Mouse (Mus musculus) right cerebral cortex, postnatal 4 days (tissue): ENCODE measurements around the gene Vps26a.
"Not testable (repeated sequence)": the region's sequence is repeated elsewhere in the genome, so short reads cannot be mapped to it uniquely, and the experiment has no call there.

Experiments used
- DNase-seq: peaks from one replicate; pipeline ENCODE4 v3.0.0-alpha.2; 2022

Gene Vps26a

DNA sequence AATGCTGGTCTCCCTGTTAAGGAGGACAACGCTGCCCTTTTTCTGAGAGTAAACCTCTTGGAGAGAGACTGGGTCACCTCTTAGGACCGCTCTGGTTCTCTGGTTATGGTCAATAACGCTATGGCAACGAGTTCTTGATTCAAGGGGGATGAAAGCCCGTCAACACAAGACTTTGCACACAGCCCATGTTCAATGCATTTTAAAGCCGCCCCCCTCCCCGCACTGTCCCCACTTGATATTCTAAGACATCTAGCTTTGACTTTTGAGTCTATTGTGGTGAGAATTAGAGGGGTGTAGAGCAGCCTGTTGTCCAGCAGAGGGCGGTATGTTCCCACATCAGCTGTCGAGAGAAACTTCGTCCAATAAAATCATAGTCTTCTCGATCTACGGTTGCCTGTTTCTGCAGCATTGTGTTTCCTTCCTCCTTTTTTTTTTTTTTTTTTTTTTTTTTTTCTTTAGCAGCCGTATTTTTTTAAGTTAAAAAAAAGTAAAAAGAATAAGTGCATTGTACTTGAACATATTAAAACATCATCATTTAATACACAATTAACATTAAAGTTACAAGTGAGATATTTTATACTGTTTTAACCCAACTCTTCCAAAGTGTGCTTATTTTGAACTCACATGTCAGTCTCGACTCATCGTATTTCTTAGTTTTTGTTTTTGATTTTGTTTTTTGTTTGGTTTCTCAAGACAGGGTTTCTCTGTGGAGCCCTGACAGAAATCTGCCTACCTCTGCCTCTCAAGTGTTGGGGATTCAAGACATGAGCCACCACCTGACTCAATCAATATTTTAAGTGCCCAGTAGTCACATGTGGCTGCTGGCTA, 13.7 kb upstream of the Vps26a start:
- DNase-seq: peak; percentile 46

DNA sequence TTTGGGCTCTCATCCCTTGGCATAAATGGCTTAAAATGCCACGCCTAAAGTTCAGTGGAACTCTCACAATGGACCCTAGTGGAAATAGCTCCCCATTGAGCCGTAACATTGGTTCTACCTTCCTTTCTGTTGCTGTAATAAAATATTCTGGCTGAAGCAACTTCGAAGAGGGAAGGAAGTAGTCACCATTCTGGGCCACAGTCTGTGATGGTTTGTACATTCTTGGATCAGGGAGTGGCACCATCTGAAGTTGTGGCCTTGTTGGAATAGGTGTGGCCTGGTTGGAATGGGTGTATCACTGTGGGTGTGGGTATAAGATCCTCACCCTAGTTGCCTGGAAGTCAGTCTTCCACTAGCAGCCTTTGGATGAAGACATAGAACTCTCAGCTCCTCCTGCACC, 5.1 kb upstream of the Vps26a start:
- DNase-seq: not testable (repeated sequence)

DNA sequence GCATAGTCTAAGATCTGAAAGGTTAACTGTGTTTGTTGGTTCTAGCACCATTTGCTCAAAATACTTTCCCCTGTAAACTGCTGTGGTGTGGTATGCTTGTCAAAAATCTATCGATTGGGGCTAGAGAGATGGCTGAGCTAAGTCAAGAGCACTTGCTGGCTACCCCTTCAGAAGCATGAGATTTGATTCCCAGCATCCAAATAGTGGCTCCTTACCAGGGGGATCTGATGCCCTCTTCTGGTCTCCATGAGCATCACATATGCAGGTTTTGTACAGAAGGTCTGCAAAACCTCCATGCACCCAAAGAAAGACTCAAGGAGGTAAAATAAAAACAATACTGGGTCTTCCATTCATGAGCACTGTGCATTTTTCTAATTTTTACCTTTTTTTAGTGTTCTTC, 1.7 kb upstream of the Vps26a start:
- no peak for DNase-seq

DNA sequence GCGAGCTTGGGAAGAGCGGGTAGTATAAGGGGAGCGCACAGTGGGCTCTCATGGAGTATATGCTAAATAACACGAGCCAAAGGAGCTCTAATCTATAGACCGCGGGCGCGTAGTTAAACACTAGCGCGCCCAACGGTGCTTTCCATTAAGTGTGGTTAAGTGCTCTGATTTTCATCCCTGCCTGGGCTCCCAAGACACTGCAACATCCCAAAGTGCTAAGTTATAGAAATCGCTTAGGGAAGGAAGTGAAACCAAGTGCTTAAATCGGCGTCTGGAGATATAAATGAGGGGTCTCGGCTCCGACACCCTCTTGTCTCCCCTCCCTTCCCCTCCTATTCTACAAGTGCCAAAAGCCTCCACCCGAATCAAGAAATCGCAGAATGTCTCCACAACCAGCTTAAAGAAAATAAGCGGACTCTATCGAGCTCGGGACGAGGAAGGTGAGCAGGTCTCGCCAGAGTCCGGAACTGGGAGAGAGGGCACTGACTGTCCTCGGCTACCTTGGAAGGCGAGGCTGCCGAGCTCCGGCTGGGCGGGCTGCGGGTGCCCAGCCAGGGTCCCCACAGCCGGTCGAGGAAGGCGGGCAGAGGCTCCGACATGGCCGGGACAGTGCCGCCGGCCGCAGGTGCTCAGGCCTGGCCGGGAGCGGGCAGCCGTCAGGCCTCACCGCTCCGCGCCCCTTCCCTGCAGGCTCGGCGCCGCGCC, 575 bp downstream of the Vps26a start:
- DNase-seq: no peak

DNA sequence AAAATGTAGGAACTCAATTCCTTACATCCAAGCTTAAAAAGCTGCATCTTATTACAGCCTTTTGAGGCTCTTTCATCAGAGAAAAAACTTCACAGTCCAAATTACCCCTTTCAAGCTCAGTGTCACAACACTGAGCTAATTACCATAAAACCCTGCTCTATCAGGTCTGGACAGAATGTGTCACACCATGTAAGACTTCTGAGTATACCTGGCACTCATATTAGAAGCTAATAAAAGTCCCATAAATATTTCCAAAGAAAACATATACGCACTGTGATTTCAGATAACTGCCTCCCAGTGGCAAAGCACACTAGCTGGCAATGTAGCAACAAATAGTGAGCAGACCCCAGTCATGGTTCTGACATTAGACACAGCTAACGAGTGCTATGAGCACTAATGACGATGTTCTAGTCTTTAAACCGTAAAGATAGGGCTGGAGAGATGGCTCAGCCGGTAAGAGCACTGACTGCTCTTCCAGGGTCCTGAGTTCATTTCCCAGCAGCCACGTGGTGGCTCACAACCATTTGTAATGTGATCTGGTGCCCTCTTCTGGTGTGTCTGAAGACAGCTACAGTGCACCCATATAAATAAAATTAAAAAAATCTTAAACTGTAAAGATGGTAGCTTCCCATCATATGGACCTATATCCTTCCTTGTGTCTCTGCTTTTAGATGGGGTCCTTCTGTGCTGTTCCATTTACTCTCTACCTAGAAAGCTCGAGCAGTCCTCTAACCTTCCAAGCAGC, 5.3 kb downstream of the Vps26a start:
- DNase-seq: no peak

DNA sequence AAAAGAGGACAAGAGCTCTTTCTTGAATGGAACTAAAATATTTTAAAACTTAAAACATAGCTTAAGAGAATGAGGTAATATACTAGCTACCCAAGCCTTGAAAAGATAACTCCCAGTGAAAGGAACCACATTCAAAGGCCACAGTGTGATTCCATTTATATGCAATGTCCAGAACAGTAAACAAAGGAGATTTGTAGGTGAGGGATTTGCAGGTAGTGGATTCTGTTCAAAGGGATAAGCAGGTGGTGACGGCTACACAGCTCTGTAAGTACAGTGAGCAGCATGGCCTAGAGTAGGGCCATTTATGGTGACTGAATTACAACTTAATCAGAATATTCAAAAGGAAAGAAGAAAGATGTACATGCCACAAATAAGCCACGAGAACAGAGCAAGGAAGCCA, 9.6 kb downstream of the Vps26a start:
- no peak for DNase-seq

DNA sequence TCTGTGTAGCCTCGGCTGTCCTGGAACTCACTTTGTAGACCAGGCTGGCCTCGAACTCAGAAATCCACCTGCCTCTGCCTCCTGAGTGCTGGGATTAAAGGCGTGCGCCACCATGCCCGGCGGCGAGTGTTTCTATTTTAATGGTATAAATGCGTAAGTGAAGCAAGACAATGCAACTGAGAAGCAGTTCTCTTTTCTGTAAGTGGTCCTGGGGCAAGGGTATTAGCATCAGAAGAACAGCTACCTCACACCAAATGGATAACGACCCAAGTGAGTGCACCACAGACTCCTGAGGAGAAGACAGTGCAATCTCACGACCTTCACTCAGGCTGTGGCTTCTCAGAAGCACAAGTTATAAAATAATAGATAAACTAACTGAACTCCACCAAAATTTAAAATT, 11.7 kb downstream of the Vps26a start:
- no peak for DNase-seq

DNA sequence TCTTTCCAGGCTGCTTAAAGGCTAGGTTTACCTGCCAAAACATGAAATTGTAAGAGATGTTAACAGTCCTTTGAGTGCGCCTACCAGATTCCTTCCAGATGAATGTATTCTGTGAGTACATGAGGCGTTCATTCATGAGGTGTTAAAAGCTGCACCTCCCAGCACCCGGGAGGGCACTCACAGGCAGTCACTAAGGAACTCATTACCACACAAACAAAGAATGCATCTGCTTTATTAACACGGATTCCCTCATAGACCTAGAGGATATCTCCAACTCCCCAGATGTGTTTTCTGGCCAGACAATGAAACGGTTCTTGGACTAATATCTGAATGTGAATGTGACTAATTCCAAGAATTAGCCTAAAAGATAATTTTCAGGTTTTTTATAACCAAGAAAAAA, 15.5 kb downstream of the Vps26a start:
- DNase-seq: no peak

DNA sequence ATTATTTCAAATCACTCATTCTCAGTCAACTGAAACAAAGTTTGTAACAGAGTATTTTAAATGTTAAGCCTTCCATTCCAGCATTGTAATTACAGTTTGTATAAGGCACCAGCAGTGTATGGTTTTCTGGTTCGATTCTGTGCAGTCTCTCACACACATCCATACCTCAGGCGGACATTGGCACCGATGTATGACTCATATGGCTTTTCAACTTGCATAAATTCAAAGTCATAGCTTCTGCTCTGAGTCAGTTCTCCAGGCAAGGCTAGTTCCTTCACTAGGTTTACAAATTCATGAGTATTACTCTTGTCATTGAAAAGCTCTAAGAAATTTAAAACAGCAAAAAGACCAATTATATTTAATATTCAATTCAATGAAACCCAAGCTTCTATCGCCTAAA, 16.9 kb downstream of the Vps26a start:
- no peak for DNase-seq

DNA sequence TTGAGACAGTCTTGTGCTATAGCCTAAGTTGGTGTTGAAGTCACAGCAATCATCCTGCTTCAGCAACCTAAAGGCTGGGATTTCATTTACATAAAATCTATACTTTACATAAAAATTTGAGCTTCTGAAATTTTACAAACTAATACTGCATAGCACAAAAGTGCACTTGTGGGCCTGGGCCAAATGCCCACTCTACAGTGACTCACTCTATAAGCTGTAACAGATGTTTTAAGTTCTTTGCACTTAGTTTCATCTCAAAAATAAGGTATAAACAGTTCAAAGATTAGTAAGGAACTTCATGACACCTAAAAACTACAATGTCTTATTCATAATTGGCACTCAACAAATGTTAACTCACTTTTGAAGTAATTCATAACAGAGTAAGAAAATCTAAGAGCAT, 25.3 kb downstream of the Vps26a start:
- no peak for DNase-seq

DNA sequence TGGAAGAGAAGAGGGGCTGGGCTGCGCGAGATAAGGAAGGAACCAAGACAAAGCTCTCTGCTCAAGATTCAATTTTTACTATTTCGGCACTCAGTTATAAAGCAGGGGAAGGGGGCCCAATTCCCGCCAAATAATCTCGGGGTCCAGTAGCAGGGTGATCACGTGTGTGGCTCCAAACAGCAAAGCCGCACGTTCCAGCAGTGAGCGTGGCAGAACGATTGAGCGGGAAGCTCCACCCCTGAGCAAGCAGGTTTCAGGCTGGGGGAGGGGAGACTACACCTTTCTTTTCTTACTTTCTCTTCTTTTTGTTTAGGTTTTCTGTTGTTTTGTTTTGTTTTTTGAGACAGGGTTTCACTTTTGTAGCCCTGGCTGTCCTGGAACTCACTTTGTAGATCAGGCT, 34.6 kb downstream of the Vps26a start:
- not testable (repeated sequence) for DNase-seq

GRCm38 (mm10) chr10:62450280-62450640, 36.3 kb downstream of the Vps26a start:
- DNase-seq: no peak

- DNase-seq: peak; percentile 95
Measured at GRCm38 (mm10) chr10:62449364-62450279, 37.0 kb downstream of the Vps26a start, which contains the start of the genes 4930507D05Rik and Supv3l1. Gene 4930507D05Rik (plus strand): TSS chr10:62449489. Gene Supv3l1 (minus strand): TSS chr10:62449738.

DNA sequence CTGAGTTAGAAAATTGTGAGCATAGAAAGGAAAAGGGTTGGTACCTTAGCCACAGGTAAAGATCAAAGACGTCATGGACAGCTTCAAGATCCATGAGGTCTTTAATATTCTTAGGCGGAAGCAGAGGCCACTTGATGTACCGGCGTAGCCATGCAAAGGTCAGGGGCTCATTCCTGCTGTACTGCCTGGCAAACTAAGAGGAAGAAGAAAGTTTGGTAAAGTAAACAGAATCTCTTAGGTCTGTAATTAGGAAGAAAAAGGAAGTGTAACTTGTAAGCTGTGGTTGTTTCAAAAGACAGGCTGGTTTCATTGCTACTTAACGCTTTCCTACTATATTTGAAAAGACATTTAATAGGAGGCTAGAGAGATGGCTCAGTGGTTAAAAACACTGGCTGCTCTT, 56.2 kb downstream of the Vps26a start:
- no peak for DNase-seq

DNA sequence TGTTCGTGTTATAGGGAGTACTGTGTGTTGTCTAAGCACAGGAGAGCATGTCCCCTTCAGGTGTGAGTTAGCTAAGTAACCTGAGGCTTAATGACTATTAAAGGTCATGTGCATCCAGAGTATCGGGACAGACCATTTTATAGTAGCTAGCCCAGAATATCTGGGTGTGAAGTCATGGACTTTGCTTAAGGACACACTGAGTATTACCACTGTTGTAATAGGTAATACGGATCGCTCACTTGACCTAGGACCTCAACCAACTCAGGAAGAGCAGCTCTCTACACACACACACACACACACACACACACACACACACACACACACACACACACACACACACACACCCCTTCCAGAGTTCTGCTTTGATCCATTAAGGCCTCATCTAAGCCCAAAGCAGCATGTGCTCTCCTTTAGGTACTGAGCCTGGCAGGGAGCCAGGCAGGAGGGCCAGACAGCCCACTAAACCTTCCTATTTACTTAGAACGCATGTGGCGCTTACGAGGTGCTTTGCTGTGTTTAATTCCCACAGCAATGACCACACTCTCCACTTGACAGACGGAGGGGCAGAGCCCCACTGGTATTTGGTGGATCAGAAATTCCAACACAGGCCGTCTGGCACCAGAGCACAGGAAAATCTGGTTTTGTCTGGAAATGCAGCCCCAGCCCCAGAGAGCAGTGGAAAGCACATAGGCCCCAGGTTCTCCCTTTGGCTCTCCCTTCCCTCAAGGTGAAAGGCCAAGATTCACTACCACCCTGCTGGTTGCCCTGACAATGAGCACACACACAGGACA, 61.3 kb downstream of the Vps26a start:
- DNase-seq: no peak

DNA sequence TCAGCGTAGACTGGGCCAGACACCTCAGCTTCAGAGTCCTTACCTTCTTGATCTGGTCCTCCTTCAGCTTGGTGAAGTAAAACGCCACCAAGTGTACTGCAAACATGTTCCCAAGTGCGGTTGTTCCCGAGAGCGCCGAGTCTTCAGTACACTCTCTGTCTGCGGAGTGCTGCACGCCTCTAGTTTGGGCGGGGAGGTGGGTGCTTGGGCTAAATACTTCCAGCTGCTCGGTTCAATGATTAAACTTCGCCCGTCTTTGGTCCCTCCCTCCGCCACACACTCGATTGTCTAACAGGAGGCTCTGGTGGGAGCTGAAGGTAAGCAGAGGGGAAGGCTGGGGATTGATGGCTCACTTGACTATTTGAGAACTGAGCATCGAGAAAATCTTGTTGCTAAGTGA, 64.3 kb downstream of the Vps26a start, which contains the start of gene Hkdc1:
Gene Hkdc1 (minus strand): TSS at position 237 of the 400 bp plus-strand sequence.
- DNase-seq: no peak

DNA sequence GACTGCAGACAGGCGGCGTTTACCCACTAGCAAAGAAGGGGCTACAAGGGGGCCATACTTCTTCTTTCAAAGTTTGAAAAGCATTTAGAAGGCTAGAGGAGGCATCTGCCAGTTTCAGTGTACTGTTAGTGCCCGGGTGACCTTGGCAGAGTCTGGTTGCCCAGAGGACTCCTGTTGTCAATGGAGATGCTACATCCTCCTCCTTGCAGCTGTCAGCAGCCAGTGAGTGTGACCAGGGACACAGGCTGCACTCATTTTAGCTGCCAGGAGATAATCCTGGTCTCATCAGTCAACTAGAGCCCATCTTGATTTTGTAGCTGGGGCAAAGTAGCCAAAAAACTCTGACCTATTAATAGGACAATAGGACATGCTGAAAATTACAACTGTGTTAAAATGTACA, 65.5 kb downstream of the Vps26a start:
- DNase-seq: no peak

- no peak for DNase-seq
Measured at GRCm38 (mm10) chr10:62420399-62420798, 66.2 kb downstream of the Vps26a start.

DNA sequence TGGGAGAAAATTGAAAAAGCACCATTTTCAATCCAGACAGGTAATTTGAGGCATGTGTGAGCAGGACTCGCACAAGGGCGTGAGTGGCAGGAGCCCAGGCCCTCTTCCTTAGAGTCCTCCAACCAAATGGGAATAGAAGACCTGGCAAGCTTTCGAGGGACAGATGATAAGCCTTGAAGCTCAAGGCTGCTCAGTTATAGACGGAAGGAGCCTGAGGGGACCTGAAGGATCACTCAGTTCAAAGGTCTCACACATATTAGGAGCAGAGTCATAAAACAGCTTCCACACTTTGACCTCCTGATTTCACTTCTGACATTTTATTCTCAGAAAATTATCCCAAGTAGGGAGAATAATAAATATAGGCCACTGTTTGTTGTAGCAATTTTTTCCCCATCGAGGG, 67.2 kb downstream of the Vps26a start:
- no peak for DNase-seq

DNA sequence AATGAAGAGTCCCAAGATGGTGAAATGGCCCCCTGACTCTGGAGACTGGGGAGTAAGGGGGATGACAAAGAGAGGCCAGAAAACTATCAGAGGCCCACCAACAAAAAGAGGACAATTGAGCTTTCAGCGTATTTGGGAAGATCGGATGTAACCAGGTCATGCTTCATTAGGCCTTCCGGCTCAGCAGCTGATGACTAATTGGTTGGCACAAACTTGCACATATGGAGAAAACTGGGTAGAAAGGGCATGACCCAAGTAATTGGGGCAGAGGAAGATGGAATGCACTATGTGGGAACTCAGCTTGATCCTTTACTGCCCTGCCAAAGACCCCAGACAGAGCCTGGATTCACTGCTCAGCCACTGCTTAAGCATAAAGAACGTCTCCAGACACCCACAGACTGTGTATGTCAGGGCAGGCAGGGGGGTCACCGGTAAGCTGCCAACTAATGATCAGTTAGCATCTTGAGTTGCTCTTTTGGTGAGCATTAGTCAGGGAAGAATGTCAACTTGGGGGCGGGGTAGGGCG, 67.7 kb downstream of the Vps26a start:
- no peak for DNase-seq

DNA sequence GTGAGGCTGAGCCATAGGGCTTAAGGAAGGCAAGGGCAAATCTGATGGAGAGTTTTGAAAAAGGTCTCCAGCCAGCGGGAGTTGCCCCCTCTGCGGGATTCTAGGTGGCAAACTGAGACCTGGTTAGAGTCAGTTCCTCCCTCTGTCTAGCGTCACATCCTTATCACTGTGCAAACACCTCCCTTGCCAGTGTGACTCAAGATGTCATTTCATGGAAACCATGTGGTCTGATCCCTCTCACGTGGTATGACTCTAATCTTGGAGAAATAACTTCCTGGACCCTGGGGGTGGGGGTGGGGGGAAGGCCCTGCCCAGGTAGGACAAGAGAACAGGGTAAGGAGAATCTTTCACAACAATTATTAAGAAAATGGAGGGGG, 73.0 kb downstream of the Vps26a start:
- DNase-seq: no peak
